ENCODE assay signal across 9 mouse cellular contexts in the genomic region with DNA sequence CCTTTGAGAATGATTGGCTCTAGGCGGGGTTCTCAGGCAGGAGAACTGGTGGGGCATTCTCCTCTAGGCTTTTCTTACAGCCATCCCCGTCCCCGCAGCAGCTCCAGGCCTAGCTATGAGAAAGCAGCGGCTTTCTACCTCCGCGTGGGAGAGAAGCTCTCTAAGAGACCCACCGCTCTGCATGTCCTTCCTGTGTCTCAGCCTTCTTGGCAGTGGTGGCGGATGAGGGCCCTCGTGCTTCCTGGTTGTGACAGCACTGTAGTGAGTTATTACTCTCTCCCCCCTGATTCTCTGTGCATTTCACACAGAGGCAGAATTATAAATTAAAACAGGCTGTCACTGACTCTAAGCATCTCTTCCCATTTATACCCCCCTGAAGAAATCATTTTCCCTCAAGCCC.
A peak's percentile ranks its signal among the peaks of the same experiment; 100 is the strongest.
DNase-seq lines count a peak whose midpoint lies in the region; ATAC-seq and TF ChIP-seq lines count a peak whose summit lies in the region.
"Had no signal": no experiment of that assay in that cellular context is flagged by ENCODE, and none has a peak within 500 bp of the region (broad histone marks: within the 10 kb centered on the region; RNA-seq: fewer than 3 reads in every experiment).

No protein-coding gene starts in this region.

- H3K4me3 ChIP-seq in heart, adult 2 months, result no peak overlapping the region
- H3K4me3 ChIP-seq in neural tube, embryonic 12.5 days, result no peak overlapping the region
- H3K4me3 ChIP-seq: limb, embryonic 12.5 days had no signal

- DNase-seq in heart, postnatal 4 days, result peak; percentile 25
- DNase-seq in heart, adult 2 months, result no peak
- DNase-seq in adrenal gland, postnatal 10 days, result peak; percentile 24
- DNase-seq in testis, postnatal 14 days (ENCODE audit: low spot score), result no peak
- DNase-seq in layer of hippocampus, adult 8-10 months (ENCODE audit: low spot score in 2 of 2), result no peak

- H3K27ac ChIP-seq in heart, adult 2 months, result no peak overlapping the region
- no peak overlapping the region for H3K27ac ChIP-seq in neural tube, embryonic 12.5 days
- H3K27ac ChIP-seq: limb, embryonic 12.5 days had no signal

- H3K9ac ChIP-seq in heart, adult 2 months (ENCODE audit: low read depth, low read length), result no peak overlapping the region
- no peak overlapping the region for H3K9ac ChIP-seq in neural tube, embryonic 12.5 days
- H3K9ac ChIP-seq: limb, embryonic 12.5 days had no signal

- ATAC-seq in inflammation-experienced regulatory T-cells, adult 6 months, result peak; percentile 54
- peak; percentile 51; the same call in 1 of the 2 replicates for ATAC-seq in neural tube, embryonic 12.5 days (ENCODE audit: low FRiP score, low read depth)
- ATAC-seq in cerebellum, adult (ENCODE audit: insufficient number of reproducible peaks, low FRiP score, low TSS enrichment), result no peak

- TF ChIP-seq CTCF in heart, adult 2 months (IDR thresholded peaks at IDR 0.05), result no peak

- no peak for TF ChIP-seq EP300 in heart, adult 2 months (IDR thresholded peaks at IDR 0.05; ENCODE audit: insufficient read depth, low read depth, low read length)

- no peak overlapping the region; the same call in 1 of the 2 replicates for H3K4me2 ChIP-seq in neural tube, embryonic 12.5 days (replicated peaks)
- H3K4me2 ChIP-seq: limb, embryonic 12.5 days had no signal

- no peaks in the 10 kb centered on the region for H3K79me2 ChIP-seq in heart, adult 2 months (replicated peaks; ENCODE audit: control insufficient read depth, insufficient read depth, low read length)

- no peaks in the 10 kb centered on the region for H3K27me3 ChIP-seq in heart, adult 2 months (ENCODE audit: control insufficient read depth, insufficient read depth, low read length)
- H3K27me3 ChIP-seq in neural tube, embryonic 12.5 days (replicated peaks), result no peaks in the 10 kb centered on the region
- H3K27me3 ChIP-seq: limb, embryonic 12.5 days had no signal

- no peak for TF ChIP-seq POLR2A in heart, adult 2 months (IDR thresholded peaks at IDR 0.05; ENCODE audit: insufficient read depth, low read depth, low read length)

- peaks cover 3% of the 10 kb centered on the region; the same call in 1 of the 2 replicates for H3K4me1 ChIP-seq in heart, adult 2 months (ENCODE audit: control insufficient read depth, insufficient read depth, low read length)
- H3K4me1 ChIP-seq in neural tube, embryonic 12.5 days, result peaks cover 15% of the 10 kb centered on the region

- no peaks in the 10 kb centered on the region for H3K9me3 ChIP-seq in neural tube, embryonic 12.5 days
- H3K9me3 ChIP-seq: limb, embryonic 12.5 days had no signal

- 36% methylated on average over 9 of the region's 9 CpGs for WGBS in heart, adult 2 months
- 51% methylated on average over 9 of the region's 9 CpGs for WGBS in neural tube, embryonic 12.5 days

- H3K36me3 ChIP-seq in heart, adult 2 months (ENCODE audit: control insufficient read depth, insufficient read depth, low read length), result no peaks in the 10 kb centered on the region
- no peaks in the 10 kb centered on the region for H3K36me3 ChIP-seq in neural tube, embryonic 12.5 days
- H3K36me3 ChIP-seq: limb, embryonic 12.5 days had no signal

- intact Hi-C loops in heart, adult 2 months (cut with DNase I), result no loop called here

Comparison
In these comparisons a context has a peak if more than half of its experiments do, and no peak if none do; other contexts are left out.
1. DNase-seq: peak in heart, postnatal 4 days (single experiment) and adrenal gland, postnatal 10 days (single experiment); none in heart, adult 2 months (0 of 2), testis, postnatal 14 days (single experiment) and layer of hippocampus, adult 8-10 months (0 of 2).